Mouse (Mus musculus) heart, embryonic 12.5 days (tissue): Measurements from ENCODE around the gene Gm34653. TPM values are rescaled to one million over a fixed set of nuclear protein-coding genes. Genes with fewer than 3 reads are reported as not detected.

Experiments used
- polyA plus RNA-seq: library from polyadenylated mRNA; unstranded; fragments of >200 nt; fragmentation: Nextera tagmentation; extraction: Ambion mirVana; gene quantifications from 2 replicates; pipeline ENCODE4 v1.2.1, GENCODE M21; 2016

Gene Gm34653
- polyA plus RNA-seq, 1 experiment from 2014 or later: not detected

Other genes with a start within 250 kb of the Gm34653 start
- 78.5 and 81.3 TPM in 2 replicates for gene Gapvd1, start 77.8 kb upstream of the Gm34653 start, polyA plus RNA-seq
- gene Hspa5, start 61.0 kb upstream of the Gm34653 start, polyA plus RNA-seq: 916 and 917 TPM in 2 replicates
- gene Rabepk, start 33.1 kb upstream of the Gm34653 start, polyA plus RNA-seq: 26.0 and 26.1 TPM in 2 replicates
- 60.1 and 66.9 TPM in 2 replicates for gene Fbxw2, start 6.7 kb upstream of the Gm34653 start, polyA plus RNA-seq
- not detected in 2 replicates for gene Cutal, start 41.4 kb downstream of the Gm34653 start, polyA plus RNA-seq
- 59.7 and 60.0 TPM in 2 replicates for gene Psmd5, start 42.0 kb downstream of the Gm34653 start, polyA plus RNA-seq
- 2.6 and 3.2 TPM in 2 replicates for gene Phf19, start 81.0 kb downstream of the Gm34653 start, polyA plus RNA-seq
- gene Traf1, start 128.8 kb downstream of the Gm34653 start, polyA plus RNA-seq: 1.2 and 1.3 TPM in 2 replicates
- gene Hc, start 228.4 kb downstream of the Gm34653 start, polyA plus RNA-seq: 0.17 TPM in 1 of 2 replicates, not detected in the other